Mouse (Mus musculus): ENCODE measurements at regions not wholly inside any gene's neighbourhood (a gene's known extent, or its start where the extent isn't known, plus 50 kb on each side); places are given as distances from the start of the nearest gene placed in this dataset.
A peak's percentile ranks its signal among the peaks of the same experiment; 100 is the strongest.

GRCm38 (mm10) chr13:116017886-116018285 lies 291.6 kb downstream of the Isl1 start:
- ATAC-seq (ENCODE audit: low TSS enrichment): no peak

GRCm38 (mm10) chr13:116003733-116004132 lies 305.8 kb downstream of the Isl1 start:
- ATAC-seq (ENCODE audit: low TSS enrichment): no peak

- ATAC-seq (ENCODE audit: low TSS enrichment): peak; percentile 41
These were observed 307.0 kb downstream of the Isl1 start for GRCm38 (mm10) chr13:116002391-116002899.

- ATAC-seq (ENCODE audit: low TSS enrichment): no peak
These were observed 318.9 kb downstream of the Isl1 start for GRCm38 (mm10) chr13:115990591-115990990.

- ATAC-seq (ENCODE audit: low TSS enrichment): no peak
These were observed 320.4 kb downstream of the Isl1 start for GRCm38 (mm10) chr13:115989091-115989490.

GRCm38 (mm10) chr13:115986282-115986681 lies 323.2 kb downstream of the Isl1 start:
- ATAC-seq (ENCODE audit: low TSS enrichment): 0 out of 2 replicates have a peak, but pooled peaks have one; percentile 31

GRCm38 (mm10) chr13:115985715-115986114 lies 323.8 kb downstream of the Isl1 start:
- ATAC-seq (ENCODE audit: low TSS enrichment): no peak

- no peak for ATAC-seq (ENCODE audit: low TSS enrichment)
These were observed 331.6 kb downstream of the Isl1 start for GRCm38 (mm10) chr13:115977890-115978203.

GRCm38 (mm10) chr13:115977118-115977889 lies 332.2 kb downstream of the Isl1 start:
- ATAC-seq (ENCODE audit: low TSS enrichment): no peak

Data from frontal cortex, adult (tissue).